Mouse (Mus musculus) intestine, postnatal 0 days (tissue): ENCODE results near the gene Armt1. TPM values are rescaled to one million over a fixed set of nuclear protein-coding genes. Genes with fewer than 3 reads are reported as not detected.

Source experiments
- ATAC-seq: fragments of 200-750 bp; cut with Nextera tagmentation; 2 replicates; pipeline ENCODE4 v1.8.0; 2017; ENCODE audit warnings: mild to moderate bottlenecking, moderate TSS enrichment, moderate library complexity
- H3K27ac ChIP-seq: fragments of 300-500 bp; sonication (generic); 2 replicates; pipeline ENCODE4 v1.5.1; 2014; ENCODE audit warnings: mild to moderate bottlenecking, low read depth, low read length, moderate library complexity
- H3K27me3 ChIP-seq: fragments of 300-500 bp; sonication (generic); replicated peaks from 2 replicates; pipeline ENCODE4 v1.6.1; 2014; ENCODE audit warnings: low read length, mixed read lengths; ENCODE audit not compliant: control insufficient read depth, insufficient read depth
- H3K36me3 ChIP-seq: fragments of 300-500 bp; sonication (generic); 2 replicates; pipeline ENCODE4 v1.6.1; 2014; ENCODE audit warnings: mild to moderate bottlenecking, moderate library complexity; ENCODE audit not compliant: control insufficient read depth, insufficient read depth
- H3K4me1 ChIP-seq: fragments of 300-500 bp; sonication (generic); replicated peaks from 2 replicates; pipeline ENCODE4 v1.6.1; 2014; ENCODE audit warnings: antibody characterized with exemption, low read length, mixed read lengths; ENCODE audit not compliant: control insufficient read depth, insufficient read depth
- H3K4me2 ChIP-seq: fragments of 300-500 bp; sonication (generic); replicated peaks from 2 replicates; pipeline ENCODE4 v1.6.1; 2014; ENCODE audit warnings: low read depth, mild to moderate bottlenecking, moderate library complexity
- H3K4me3 ChIP-seq: fragments of 300-500 bp; sonication (generic); 2 replicates; pipeline ENCODE4 v1.5.1; 2014; ENCODE audit warnings: low read depth, low read length
- H3K9ac ChIP-seq: fragments of 300-500 bp; sonication (generic); 2 replicates; pipeline ENCODE4 v1.6.1; 2014; ENCODE audit warnings: mild to moderate bottlenecking, low read depth, low read length
- H3K9me3 ChIP-seq: fragments of 300-500 bp; sonication (generic); 2 replicates; pipeline ENCODE4 v1.6.1; 2016; ENCODE audit warnings: mixed run types; ENCODE audit not compliant: control insufficient read depth
- CTCF ChIP-seq: sonication (generic); IDR thresholded peaks from 2 replicates; pipeline ENCODE4 v1.5.1; 2016; ENCODE audit warnings: low read depth, mild to moderate bottlenecking, control low read depth, antibody characterized with exemption, moderate library complexity
- WGBS: fragments of 180-500 bp; shearing (Covaris S2); extraction: QIAGEN DNeasy Blood & Tissue Kit; methylation state at CpG from one replicate; pipeline ENCODE4 v1.1.7; 2014; 5-methylcytosine and 5-hydroxymethylcytosine counted together
- polyA plus RNA-seq: library from polyadenylated mRNA; unstranded; fragments of >200 nt; fragmentation: Nextera tagmentation; extraction: Ambion mirVana; gene quantifications from 2 replicates; pipeline ENCODE4 v1.2.1, GENCODE M21; 2015

The Armt1 gene
- polyA plus RNA-seq, 1 experiment from 2014 or later, result 9.5 TPM

DNA sequence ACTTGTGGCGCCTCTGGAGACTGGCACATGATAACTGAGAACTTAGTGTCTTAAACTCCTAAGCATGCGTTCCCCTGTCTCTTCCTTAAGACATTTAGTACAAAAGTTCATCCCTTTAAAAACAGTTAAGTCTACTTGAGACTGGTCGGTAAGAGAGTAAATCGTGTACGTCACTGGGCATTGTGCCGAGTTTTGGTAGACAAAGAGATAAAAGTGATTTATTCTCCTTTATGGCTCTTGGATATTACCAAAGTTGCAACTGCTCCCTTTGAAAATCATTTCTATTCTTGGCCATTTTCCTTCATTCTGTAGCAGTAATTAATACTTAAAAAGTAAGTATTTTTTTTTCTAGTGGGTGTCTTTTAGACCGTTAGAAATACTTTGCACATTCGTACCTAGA is 71.0 kb downstream of the Armt1 start:
- H3K9ac ChIP-seq, result no peak overlapping the region

More for the DNA sequence above, 71.0 kb downstream of the Armt1 start:
- Histone ChIP-seq H3K4me1 (no peaks in the 10 kb centered on the region), H3K9me3 (no peaks in the 10 kb centered on the region), H3K4me3 (no peak overlapping the region), H3K27me3 (no peaks in the 10 kb centered on the region), H3K4me2 (no peak overlapping the region), H3K27ac (no peak overlapping the region), H3K36me3 (no peaks in the 10 kb centered on the region)
- no peak for TF ChIP-seq CTCF
- ATAC-seq, result no peak
- 71% methylated on average over 8 of the region's 8 CpGs for WGBS

Other genes starting within 250 kb of the Armt1 start
- 15.4 and 16.7 TPM in 2 replicates for gene Akap12, start 166.1 kb upstream of the Armt1 start, polyA plus RNA-seq
- 5.1 and 5.6 TPM in 2 replicates for gene Zbtb2, start 44.4 kb upstream of the Armt1 start, polyA plus RNA-seq
- 24.8 and 26.8 TPM in 2 replicates for gene Rmnd1, start 79 bp upstream of the Armt1 start, polyA plus RNA-seq
- gene Ccdc170, start 50.0 kb downstream of the Armt1 start, polyA plus RNA-seq, result 0.13 TPM in 1 of 2 replicates, not detected in the other
- gene Esr1, start 179.1 kb downstream of the Armt1 start, polyA plus RNA-seq, result 0.77 and 0.90 TPM in 2 replicates